In the genomic region with DNA sequence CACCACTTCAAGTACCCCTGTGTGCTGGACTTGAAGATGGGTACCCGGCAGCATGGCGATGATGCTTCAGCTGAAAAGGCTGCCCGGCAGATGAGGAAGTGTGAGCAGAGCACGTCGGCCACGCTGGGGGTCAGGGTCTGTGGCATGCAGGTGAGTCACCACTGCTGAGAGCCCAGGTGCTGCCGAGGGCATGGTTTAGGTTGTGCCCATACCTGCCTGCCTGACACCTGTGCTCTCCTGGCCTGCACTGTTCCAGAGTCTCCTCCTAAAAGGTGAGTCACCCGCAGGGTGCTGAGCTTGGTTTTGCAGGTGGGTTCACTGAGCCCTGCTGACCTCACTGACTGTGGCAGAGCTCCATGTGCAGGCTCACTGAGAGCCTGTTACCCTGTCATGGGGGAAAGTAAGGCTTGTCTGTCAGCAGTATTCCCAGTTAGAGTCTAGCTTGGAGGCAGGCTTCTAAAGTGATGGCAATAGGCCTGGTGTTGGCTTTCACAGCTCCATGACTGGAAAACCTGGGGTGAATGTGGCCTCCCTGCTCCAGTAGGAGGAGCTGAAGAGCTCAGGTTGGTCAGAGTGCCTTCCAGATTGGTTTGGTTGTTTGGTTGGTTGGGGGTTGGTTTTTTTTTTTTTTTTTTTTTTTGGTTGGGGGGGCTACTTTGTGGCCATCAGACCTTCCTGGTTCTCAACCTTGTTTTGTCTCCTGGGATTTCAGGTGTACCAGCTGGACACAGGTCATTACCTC, we compare ENCODE assay signal across 2 mouse cellular contexts.
TF ChIP-seq lines count a peak whose summit lies in the region.

No protein-coding gene starts in this region.

TF ChIP-seq in ES-E14, 5 proteins besides CTCF, POLR2A, EP300 and RAD21:
- TF ChIP-seq HCFC1 (IDR thresholded peaks at IDR 0.05; ENCODE audit: borderline replicate concordance, insufficient read depth, low read length): no peak
- no peak for TF ChIP-seq CHD2 (IDR thresholded peaks at IDR 0.05; ENCODE audit: low read depth, low read length)
- TF ChIP-seq MAFK (IDR thresholded peaks at IDR 0.05; ENCODE audit: insufficient read depth, low read depth, low read length): no peak
- TF ChIP-seq ZNF384 (IDR thresholded peaks at IDR 0.05; ENCODE audit: low read depth, low read length): peak; percentile 85
- TF ChIP-seq ZC3H11A (IDR thresholded peaks at IDR 0.05; ENCODE audit: borderline replicate concordance, low read depth, low read length): no peak

TF ChIP-seq in myocyte, 11 proteins besides CTCF, POLR2A, EP300 and RAD21:
- TF ChIP-seq TCF12 (IDR thresholded peaks at IDR 0.05; ENCODE audit: insufficient read depth, poor library complexity, severe bottlenecking) (no peak), POLR2AphosphoS2 (IDR thresholded peaks at IDR 0.05; ENCODE audit: insufficient read length, low read depth) (peak; percentile 23), USF1 (IDR thresholded peaks at IDR 0.05; ENCODE audit: low read depth) (no peak), MAX (IDR thresholded peaks at IDR 0.05; ENCODE audit: low read depth) (no peak)
